Mouse (Mus musculus) adrenal gland, adult 10 weeks (tissue): ENCODE data around the gene Olfr1284. TPM values are rescaled to one million over a fixed set of nuclear protein-coding genes. Genes with fewer than 3 reads are reported as not detected.

Experiments used
- polyA plus RNA-seq: library from polyadenylated mRNA; stranded (reverse); fragments of 350-450 nt; fragmentation: Illumina TruSeq; extraction: RNeasy Lipid Tissue Mini Kit (QIAGEN cat#74804); gene quantifications from one replicate; pipeline ENCODE4 v1.2.3, GENCODE M21; 2014; ENCODE audit warnings: low read depth, low replicate concordance

The Olfr1284 gene
- polyA plus RNA-seq = not detected

GRCm38 (mm10) chr2:111375222-111375621 is at the start of gene Olfr1284:
TSS of gene Olfr1284 (plus strand) at chr2:111375522.

GRCm38 (mm10) chr2:111326220-111326619 is 49.1 kb upstream of the Olfr1284 start, which contains the start of gene Olfr1281:
TSS of gene Olfr1281 (plus strand) at chr2:111326520.

DNA sequence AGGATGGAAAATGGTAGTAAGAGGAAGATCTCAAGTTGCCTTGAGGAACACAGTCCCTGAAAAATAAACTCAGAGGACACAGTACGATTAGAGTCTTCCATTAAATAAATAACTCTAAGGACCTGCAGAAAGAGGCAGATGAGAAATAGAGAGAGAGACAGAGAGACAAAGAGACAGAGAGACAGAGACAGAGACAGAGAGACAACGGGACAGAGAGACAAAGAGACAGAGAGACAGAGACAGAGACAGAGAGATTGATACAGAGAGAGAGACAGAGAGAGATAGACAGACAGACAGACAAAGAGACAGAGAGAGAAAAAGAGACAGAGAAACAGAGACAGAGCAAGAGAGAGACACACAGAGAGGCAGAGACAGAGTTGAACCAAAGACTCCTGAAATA is 39.3 kb upstream of the Olfr1284 start, which contains the start of gene Olfr1282:
TSS of gene Olfr1282 (minus strand) at position 101 of the 400 bp plus-strand sequence.

GRCm38 (mm10) chr2:111366490-111366889 is 8.8 kb upstream of the Olfr1284 start, which contains the start of gene Olfr1283:
TSS of gene Olfr1283 (plus strand) at chr2:111366790.

DNA sequence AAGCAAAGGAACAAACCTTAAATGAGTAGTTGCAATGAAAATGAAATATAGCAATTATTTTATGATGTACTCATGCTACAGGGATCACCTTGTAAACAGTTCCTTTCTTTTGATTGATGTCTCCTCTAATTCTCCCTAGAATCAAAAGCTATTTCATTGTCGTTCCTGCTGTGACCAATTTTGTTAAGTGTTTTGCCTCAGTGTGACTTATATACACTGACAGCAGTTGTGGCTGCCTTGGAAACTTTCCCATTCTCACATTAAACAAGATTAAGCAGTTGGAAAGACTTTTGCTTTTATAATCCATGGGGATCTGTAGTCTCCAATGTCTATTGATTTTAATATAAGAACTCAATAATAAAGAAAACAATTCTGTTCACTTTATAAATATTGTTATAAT is 47.6 kb downstream of the Olfr1284 start, which contains the start of gene Olfr1286:
TSS of gene Olfr1286 (minus strand) at position 185 of the 400 bp plus-strand sequence.

Other genes with a start within 250 kb of the Olfr1284 start
- gene Gm15130, start 222.6 kb upstream of the Olfr1284 start, polyA plus RNA-seq = not detected
- not detected for gene 4930430A15Rik, start 145.9 kb upstream of the Olfr1284 start, polyA plus RNA-seq
- not detected for gene Olfr1275, start 140.2 kb upstream of the Olfr1284 start, polyA plus RNA-seq
- gene Olfr1276, start 121.0 kb upstream of the Olfr1284 start, polyA plus RNA-seq = not detected
- not detected for gene Olfr1277, start 101.4 kb upstream of the Olfr1284 start, polyA plus RNA-seq
- gene Olfr1278, start 85.4 kb upstream of the Olfr1284 start, polyA plus RNA-seq = not detected
- not detected for gene Olfr1279, start 74.9 kb upstream of the Olfr1284 start, polyA plus RNA-seq
- gene Olfr1280, start 61.5 kb upstream of the Olfr1284 start, polyA plus RNA-seq = not detected
- not detected for gene Olfr1281, start 49.0 kb upstream of the Olfr1284 start, polyA plus RNA-seq
- gene Olfr1282, start 39.4 kb upstream of the Olfr1284 start, polyA plus RNA-seq = not detected
- gene Olfr1283, start 8.7 kb upstream of the Olfr1284 start, polyA plus RNA-seq = not detected
- gene Olfr1286, start 47.6 kb downstream of the Olfr1284 start, polyA plus RNA-seq = not detected
- not detected for gene Olfr1287, start 73.6 kb downstream of the Olfr1284 start, polyA plus RNA-seq
- not detected for gene Olfr1288, start 98.6 kb downstream of the Olfr1284 start, polyA plus RNA-seq
- not detected for gene Olfr1289, start 105.3 kb downstream of the Olfr1284 start, polyA plus RNA-seq
- not detected for gene Olfr1290, start 118.3 kb downstream of the Olfr1284 start, polyA plus RNA-seq
- not detected for gene Olfr1291-ps1, start 121.7 kb downstream of the Olfr1284 start, polyA plus RNA-seq
- not detected for gene Olfr1293-ps, start 149.7 kb downstream of the Olfr1284 start, polyA plus RNA-seq
- not detected for gene Olfr1294, start 164.8 kb downstream of the Olfr1284 start, polyA plus RNA-seq
- gene Olfr1295, start 194.2 kb downstream of the Olfr1284 start, polyA plus RNA-seq = not detected